Mouse (Mus musculus) small intestine, adult 2 months (tissue): Measurements from ENCODE around the gene Pitx3. TPM values are rescaled to one million over a fixed set of nuclear protein-coding genes. Genes with fewer than 3 reads are reported as not detected.

Experiments used
- H3K27ac ChIP-seq: fragments of 200-500 bp; 2 replicates; pipeline ENCODE4 v1.5.1; 2012; ENCODE audit warnings: low read depth, low read length, control low read depth, inconsistent platforms; ENCODE audit not compliant: insufficient read depth
- H3K27me3 ChIP-seq: fragments of 200-500 bp; 2 replicates; pipeline ENCODE4 v1.6.1; 2012; ENCODE audit warnings: mild to moderate bottlenecking, moderate library complexity, low read length, inconsistent platforms; ENCODE audit not compliant: control insufficient read depth, insufficient read depth
- H3K36me3 ChIP-seq: fragments of 200-500 bp; 2 replicates; pipeline ENCODE4 v1.6.1; 2012; ENCODE audit warnings: mild to moderate bottlenecking, low read length, control low read depth, inconsistent platforms; ENCODE audit not compliant: control insufficient read depth, insufficient read depth
- H3K4me1 ChIP-seq: fragments of 200-500 bp; 2 replicates; pipeline ENCODE4 v1.6.1; 2012; ENCODE audit warnings: low read length, inconsistent platforms, mixed read lengths; ENCODE audit not compliant: control insufficient read depth, insufficient read depth, insufficient read length
- H3K4me3 ChIP-seq: fragments of 200-500 bp; 2 replicates; pipeline ENCODE4 v1.5.1; 2012; ENCODE audit warnings: low read depth, mild to moderate bottlenecking, control low read depth, inconsistent platforms, low read length, moderate library complexity
- CTCF ChIP-seq: fragments of 200-500 bp; IDR thresholded peaks from 2 replicates; pipeline ENCODE4 v1.5.1; 2012; ENCODE audit warnings: low read depth, mild to moderate bottlenecking, control low read depth, inconsistent platforms, low read length, moderate library complexity, mixed read lengths; ENCODE audit not compliant: insufficient replicate concordance, insufficient read length; ENCODE audit errors: extremely low read depth
- POLR2A ChIP-seq: fragments of 200-500 bp; IDR thresholded peaks from 2 replicates; pipeline ENCODE4 v1.6.1; 2012; ENCODE audit warnings: low read depth, mild to moderate bottlenecking, control low read depth, inconsistent platforms, low read length, moderate library complexity
- WGBS: fragments of 180-500 bp; shearing (Covaris S2); methylation state at CpG from one replicate; pipeline ENCODE4 v1.1.7; 2018; 5-methylcytosine and 5-hydroxymethylcytosine counted together
- polyA plus RNA-seq: library from polyadenylated mRNA; depleted of rRNA; stranded (reverse); fragments of >200 nt; gene quantifications from 2 replicates; pipeline ENCODE4 v1.2.3, GENCODE M21; 2012

Gene Pitx3
- polyA plus RNA-seq, 1 experiment: not detected

DNA sequence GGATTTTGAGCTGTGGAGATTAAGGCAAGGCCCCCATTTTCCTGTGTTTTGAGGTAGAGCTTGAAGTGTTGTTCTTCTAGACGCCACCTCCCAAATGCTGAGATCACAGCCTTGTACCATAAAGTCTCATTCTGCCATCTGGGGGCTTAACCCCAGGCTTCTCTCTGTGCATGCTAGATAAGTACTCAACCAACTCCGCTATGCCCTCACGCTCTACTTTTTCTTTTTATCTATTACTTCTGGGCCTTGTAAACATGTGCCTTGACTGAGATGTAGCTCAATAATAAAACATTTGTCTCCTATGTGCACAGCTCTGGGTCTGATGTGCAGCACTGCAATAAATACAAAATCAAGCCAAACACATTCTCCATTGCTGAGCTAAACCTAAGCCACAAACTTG is 28.7 kb downstream of the Pitx3 start:
- H3K36me3 ChIP-seq: no peaks in the 10 kb centered on the region
- H3K27me3 ChIP-seq: 0 out of 2 replicates have a peak, but pooled peaks cover 2% of the 10 kb centered on the region
- H3K27ac ChIP-seq: no peak overlapping the region
- 82% methylated on average over 3 of the region's 3 CpGs for WGBS
- TF ChIP-seq POLR2A: no peak
- no peak for TF ChIP-seq CTCF
- no peaks in the 10 kb centered on the region for H3K4me1 ChIP-seq
- H3K4me3 ChIP-seq: no peak overlapping the region

DNA sequence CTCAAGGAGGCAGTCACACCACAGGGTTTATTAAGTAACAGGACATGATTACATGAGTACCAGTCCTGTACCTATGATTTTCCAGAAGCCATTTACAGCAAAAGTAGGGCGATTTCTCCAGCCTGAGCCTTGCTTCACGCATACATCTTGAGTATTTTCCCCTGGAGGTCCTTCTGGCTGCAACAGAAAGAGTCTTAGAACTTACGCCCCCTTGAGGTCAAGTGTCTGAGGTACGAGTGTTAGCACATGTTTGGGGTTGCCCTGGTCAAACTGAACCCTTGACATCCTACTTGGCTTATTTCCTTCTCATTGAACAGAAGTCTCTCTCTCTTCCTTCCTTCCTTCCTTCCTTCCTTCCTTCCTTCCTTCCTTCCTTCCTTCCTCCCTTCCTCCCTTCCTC is 33.5 kb downstream of the Pitx3 start:
- Histone ChIP-seq H3K4me3 (no peak overlapping the region), H3K4me1 (no peaks in the 10 kb centered on the region), H3K27ac (no peak overlapping the region), H3K36me3 (no peaks in the 10 kb centered on the region), H3K27me3 (0 out of 2 replicates have a peak, but pooled peaks cover 2% of the 10 kb centered on the region)
- 48% methylated on average over 4 of the region's 4 CpGs for WGBS
- TF ChIP-seq CTCF (no peak), POLR2A (no peak)

DNA sequence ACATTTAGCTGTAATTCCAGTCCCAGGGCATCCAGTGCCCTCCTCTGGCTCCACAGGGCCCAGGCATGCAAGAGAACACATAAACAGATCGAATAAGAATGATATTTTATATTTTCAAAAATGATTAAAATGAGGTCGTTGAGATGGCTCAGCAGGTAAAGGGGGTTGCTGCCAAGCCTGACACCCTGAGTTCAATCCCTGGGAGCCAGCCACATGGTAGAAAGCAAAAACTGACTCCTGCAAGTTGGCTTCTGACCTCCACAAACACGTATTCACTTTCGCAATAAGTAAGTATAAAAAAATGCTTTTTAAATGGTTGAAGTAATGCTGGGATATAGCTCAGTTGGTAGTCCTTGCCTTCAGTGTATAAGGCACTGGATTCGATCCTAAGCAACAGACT is 37.3 kb downstream of the Pitx3 start:
- Histone ChIP-seq H3K27me3 (no peaks in the 10 kb centered on the region), H3K4me1 (no peaks in the 10 kb centered on the region), H3K27ac (no peak overlapping the region), H3K36me3 (no peaks in the 10 kb centered on the region), H3K4me3 (no peak overlapping the region)
- no peak for TF ChIP-seq POLR2A
- no peak for TF ChIP-seq CTCF
- WGBS: 73% methylated on average over 5 of the region's 5 CpGs

DNA sequence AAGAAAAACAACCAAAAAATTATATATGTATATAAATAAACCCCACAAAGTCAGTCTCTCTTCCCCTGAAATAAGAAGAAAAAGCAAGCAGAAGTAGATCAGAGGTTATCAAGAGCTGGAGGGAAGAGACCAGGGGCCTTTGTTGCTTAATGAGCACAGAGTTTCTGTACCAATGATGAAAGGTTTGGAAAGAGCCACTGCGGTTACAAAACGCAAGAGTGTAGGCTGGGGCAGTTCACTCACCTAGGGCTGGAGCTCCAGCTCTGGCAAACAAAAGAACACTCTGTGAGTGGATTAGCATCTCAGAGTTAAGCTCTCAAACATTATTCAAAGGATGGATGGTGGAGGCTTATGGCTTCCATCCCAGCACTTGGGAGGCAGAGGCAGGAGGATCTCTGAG is 37.9 kb downstream of the Pitx3 start:
- no peaks in the 10 kb centered on the region for H3K27me3 ChIP-seq
- TF ChIP-seq POLR2A (no peak), CTCF (no peak)
- H3K36me3 ChIP-seq: no peaks in the 10 kb centered on the region
- H3K27ac ChIP-seq: no peak overlapping the region
- WGBS: 85% methylated on average over 2 of the region's 2 CpGs
- no peaks in the 10 kb centered on the region for H3K4me1 ChIP-seq
- H3K4me3 ChIP-seq: no peak overlapping the region

DNA sequence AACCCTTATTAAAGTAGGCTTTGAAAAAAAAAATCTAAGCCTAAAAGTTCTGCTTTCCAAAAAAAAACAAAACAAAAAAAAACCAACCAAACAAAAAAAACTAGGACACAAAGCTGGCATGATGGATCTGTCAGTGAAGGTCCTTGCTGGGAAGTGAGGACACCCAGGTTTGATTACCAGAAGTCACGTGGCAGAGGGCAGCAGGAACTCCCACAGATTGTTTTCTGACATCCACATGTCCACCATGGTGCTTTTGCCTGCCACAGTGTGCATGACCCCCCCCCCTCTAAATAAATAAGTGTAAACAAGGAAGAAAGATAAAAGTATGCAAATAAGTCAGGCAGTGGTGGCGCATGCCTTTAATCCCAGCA is 44.0 kb downstream of the Pitx3 start:
- no peaks in the 10 kb centered on the region for H3K4me1 ChIP-seq
- 64% methylated on average over 2 of the region's 2 CpGs for WGBS
- no peaks in the 10 kb centered on the region for H3K27me3 ChIP-seq
- TF ChIP-seq POLR2A: no peak
- TF ChIP-seq CTCF: no peak
- H3K36me3 ChIP-seq: no peaks in the 10 kb centered on the region
- no peak overlapping the region for H3K27ac ChIP-seq
- H3K4me3 ChIP-seq: no peak overlapping the region

DNA sequence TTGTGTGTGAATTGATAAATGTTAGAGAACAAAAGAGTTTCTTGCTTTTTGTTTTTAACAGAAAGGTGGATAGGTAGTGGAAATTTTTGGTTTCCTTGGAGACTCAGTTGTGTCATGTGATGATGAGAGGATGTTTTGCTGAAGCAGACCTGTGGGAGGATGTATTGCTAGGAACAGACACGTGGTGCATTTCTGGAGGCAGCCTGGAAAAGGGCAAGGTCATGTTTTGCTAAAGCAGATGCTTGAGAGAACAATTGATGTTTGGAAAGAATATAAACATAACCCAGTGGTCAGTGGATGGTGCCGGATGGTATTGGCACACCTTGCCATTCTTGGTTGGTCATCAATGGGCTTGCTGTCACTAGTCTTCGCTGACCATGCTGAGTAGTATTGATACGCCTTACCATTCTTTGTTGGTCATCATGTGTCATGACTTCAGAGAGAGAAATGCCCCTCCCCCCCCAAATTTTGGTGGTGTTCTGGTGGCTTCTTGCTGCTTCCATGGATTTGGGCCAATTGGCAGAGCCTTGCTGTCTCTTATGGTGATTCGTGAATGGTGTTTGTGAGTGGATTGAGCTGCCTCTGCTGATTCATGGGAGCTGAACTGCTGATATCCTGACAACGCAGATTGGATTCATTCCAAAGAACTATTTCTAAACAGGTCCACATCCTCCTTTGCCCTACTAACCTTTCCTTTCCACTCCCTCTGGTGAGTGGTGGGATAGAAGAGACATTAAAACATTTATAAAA is 44.5 kb downstream of the Pitx3 start:
- WGBS: 68% methylated on average over 6 of the region's 6 CpGs
- Histone ChIP-seq H3K27me3 (no peaks in the 10 kb centered on the region), H3K4me1 (no peaks in the 10 kb centered on the region), H3K36me3 (no peaks in the 10 kb centered on the region), H3K4me3 (no peak overlapping the region), H3K27ac (no peak overlapping the region)
- TF ChIP-seq POLR2A (no peak), CTCF (no peak)

DNA sequence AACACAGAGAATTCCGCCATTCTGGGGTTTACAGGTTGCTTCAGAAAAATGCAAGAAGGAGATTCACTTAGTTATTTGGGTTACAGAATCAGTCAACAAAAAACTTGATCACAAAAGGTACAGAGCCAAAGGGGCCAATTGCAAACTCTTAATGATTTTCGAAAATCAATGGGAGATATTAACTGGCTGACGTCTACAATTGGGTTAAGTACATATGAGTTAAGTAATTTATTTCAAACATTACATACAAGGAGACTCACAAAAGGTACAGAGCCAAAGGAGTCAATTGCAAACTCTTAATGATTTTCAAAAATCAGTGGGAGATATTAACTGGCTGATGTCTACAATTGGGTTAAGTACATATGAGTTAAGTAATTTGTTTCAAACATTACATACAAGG is 48.6 kb downstream of the Pitx3 start:
- WGBS: 88% methylated on average over 3 of the region's 3 CpGs
- TF ChIP-seq CTCF (no peak), POLR2A (no peak)
- Histone ChIP-seq H3K27ac (no peak overlapping the region), H3K36me3 (no peaks in the 10 kb centered on the region), H3K27me3 (no peaks in the 10 kb centered on the region), H3K4me1 (no peaks in the 10 kb centered on the region), H3K4me3 (no peak overlapping the region)
